Mouse (Mus musculus) cortical plate, adult 2 months (tissue): ENCODE data around the gene Hsd17b3.

Experiments used
- CTCF ChIP-seq: fragments of 200-500 bp; IDR thresholded peaks from 2 replicates; pipeline ENCODE4 v1.5.1; 2011; ENCODE audit warnings: mild to moderate bottlenecking, control low read depth, low read length; ENCODE audit not compliant: insufficient read depth; ENCODE audit errors: extremely low read depth
- POLR2A ChIP-seq: fragments of 200-500 bp; IDR thresholded peaks from 2 replicates; pipeline ENCODE4 v1.6.1; 2011; ENCODE audit warnings: mild to moderate bottlenecking, low read length, control low read depth; ENCODE audit not compliant: insufficient read depth; ENCODE audit errors: extremely low read depth

GRCm38 (mm10) chr13:64033181-64033580, 55.8 kb downstream of the Hsd17b3 start:
- TF ChIP-seq CTCF (no peak), POLR2A (no peak)
